Mouse (Mus musculus) layer of hippocampus, adult 9-11 months (tissue): ENCODE measurements around the gene Zfp335.

Source experiments
- DNase-seq: peaks from one replicate; pipeline ENCODE4 v3.0.0; 2022

Gene Zfp335

GRCm38 (mm10) chr2:164911086-164912048 is at the start of gene Zfp335:
Gene Zfp335, minus strand, starts transcription at chr2:164911757.
- peak; percentile 95 for DNase-seq

GRCm38 (mm10) chr2:164960716-164961441 is 49.3 kb upstream of the Zfp335 start, which contains the start of gene Slc12a5:
Gene Slc12a5, plus strand, starts transcription at chr2:164960802.
- peak; percentile 43 for DNase-seq

- no peak for DNase-seq
Measured at GRCm38 (mm10) chr2:164957548-164958315, 46.2 kb upstream of the Zfp335 start.

- no peak for DNase-seq
Measured at GRCm38 (mm10) chr2:164956195-164956594, 44.6 kb upstream of the Zfp335 start.

- DNase-seq: no peak
Measured at GRCm38 (mm10) chr2:164955725-164956124, 44.2 kb upstream of the Zfp335 start.

GRCm38 (mm10) chr2:164953224-164953623 is 41.7 kb upstream of the Zfp335 start:
- peak; percentile 42 for DNase-seq

GRCm38 (mm10) chr2:164952448-164952847 is 40.9 kb upstream of the Zfp335 start:
- DNase-seq: no peak

- no peak for DNase-seq
Measured at GRCm38 (mm10) chr2:164951745-164952144, 40.2 kb upstream of the Zfp335 start.

GRCm38 (mm10) chr2:164950501-164950900 is 38.9 kb upstream of the Zfp335 start:
- no peak for DNase-seq

- no peak for DNase-seq
Measured at GRCm38 (mm10) chr2:164948962-164949361, 37.4 kb upstream of the Zfp335 start.

GRCm38 (mm10) chr2:164947930-164948329 is 36.4 kb upstream of the Zfp335 start:
- no peak for DNase-seq

GRCm38 (mm10) chr2:164947506-164947905 is 35.9 kb upstream of the Zfp335 start:
- no peak for DNase-seq

- DNase-seq: no peak
Measured at GRCm38 (mm10) chr2:164942692-164943290, 31.2 kb upstream of the Zfp335 start.

- no peak for DNase-seq
Measured at GRCm38 (mm10) chr2:164940140-164940830, 28.7 kb upstream of the Zfp335 start, which contains the start of gene Mmp9. Gene Mmp9, plus strand, starts transcription at chr2:164940780.

- DNase-seq: no peak
Measured at GRCm38 (mm10) chr2:164939106-164939505, 27.5 kb upstream of the Zfp335 start.

- peak; percentile 61 for DNase-seq
Measured at GRCm38 (mm10) chr2:164938146-164939091, 26.9 kb upstream of the Zfp335 start.

GRCm38 (mm10) chr2:164935991-164936390 is 24.4 kb upstream of the Zfp335 start:
- DNase-seq: no peak

GRCm38 (mm10) chr2:164933534-164933933 is 22.0 kb upstream of the Zfp335 start:
- no peak for DNase-seq

GRCm38 (mm10) chr2:164930706-164931581 is 19.4 kb upstream of the Zfp335 start:
- DNase-seq: no peak
